Mouse (Mus musculus) intestine, postnatal 0 days (tissue): ENCODE results near the gene Csdc2. TPM values are rescaled to one million over a fixed set of nuclear protein-coding genes. Genes with fewer than 3 reads are reported as not detected.

Source experiments
- ATAC-seq: fragments of 200-750 bp; cut with Nextera tagmentation; 2 replicates; pipeline ENCODE4 v1.8.0; 2017; ENCODE audit warnings: mild to moderate bottlenecking, moderate TSS enrichment, moderate library complexity
- H3K27ac ChIP-seq: fragments of 300-500 bp; sonication (generic); 2 replicates; pipeline ENCODE4 v1.5.1; 2014; ENCODE audit warnings: mild to moderate bottlenecking, low read depth, low read length, moderate library complexity
- H3K27me3 ChIP-seq: fragments of 300-500 bp; sonication (generic); replicated peaks from 2 replicates; pipeline ENCODE4 v1.6.1; 2014; ENCODE audit warnings: low read length, mixed read lengths; ENCODE audit not compliant: control insufficient read depth, insufficient read depth
- H3K36me3 ChIP-seq: fragments of 300-500 bp; sonication (generic); 2 replicates; pipeline ENCODE4 v1.6.1; 2014; ENCODE audit warnings: mild to moderate bottlenecking, moderate library complexity; ENCODE audit not compliant: control insufficient read depth, insufficient read depth
- H3K4me1 ChIP-seq: fragments of 300-500 bp; sonication (generic); replicated peaks from 2 replicates; pipeline ENCODE4 v1.6.1; 2014; ENCODE audit warnings: antibody characterized with exemption, low read length, mixed read lengths; ENCODE audit not compliant: control insufficient read depth, insufficient read depth
- H3K4me2 ChIP-seq: fragments of 300-500 bp; sonication (generic); replicated peaks from 2 replicates; pipeline ENCODE4 v1.6.1; 2014; ENCODE audit warnings: low read depth, mild to moderate bottlenecking, moderate library complexity
- H3K4me3 ChIP-seq: fragments of 300-500 bp; sonication (generic); 2 replicates; pipeline ENCODE4 v1.5.1; 2014; ENCODE audit warnings: low read depth, low read length
- H3K9ac ChIP-seq: fragments of 300-500 bp; sonication (generic); 2 replicates; pipeline ENCODE4 v1.6.1; 2014; ENCODE audit warnings: mild to moderate bottlenecking, low read depth, low read length
- H3K9me3 ChIP-seq: fragments of 300-500 bp; sonication (generic); 2 replicates; pipeline ENCODE4 v1.6.1; 2016; ENCODE audit warnings: mixed run types; ENCODE audit not compliant: control insufficient read depth
- CTCF ChIP-seq: sonication (generic); IDR thresholded peaks from 2 replicates; pipeline ENCODE4 v1.5.1; 2016; ENCODE audit warnings: low read depth, mild to moderate bottlenecking, control low read depth, antibody characterized with exemption, moderate library complexity
- WGBS: fragments of 180-500 bp; shearing (Covaris S2); extraction: QIAGEN DNeasy Blood & Tissue Kit; methylation state at CpG from one replicate; pipeline ENCODE4 v1.1.7; 2014; 5-methylcytosine and 5-hydroxymethylcytosine counted together
- polyA plus RNA-seq: library from polyadenylated mRNA; unstranded; fragments of >200 nt; fragmentation: Nextera tagmentation; extraction: Ambion mirVana; gene quantifications from 2 replicates; pipeline ENCODE4 v1.2.1, GENCODE M21; 2015

Csdc2 gene
- polyA plus RNA-seq, 1 experiment from 2014 or later: 4.9 TPM

- Histone ChIP-seq H3K27ac (no peak overlapping the region), H3K4me2 (no peak overlapping the region), H3K4me3 (no peak overlapping the region), H3K9ac (no peak overlapping the region), H3K27me3 (no peaks in the 10 kb centered on the region), H3K9me3 (no peaks in the 10 kb centered on the region), H3K4me1 (no peaks in the 10 kb centered on the region), H3K36me3 (0 out of 2 replicates have a peak, but pooled peaks cover 8% of the 10 kb centered on the region)
- no peak for TF ChIP-seq CTCF
- peak; percentile 51 for ATAC-seq
- 64% methylated on average over 11 of the region's 11 CpGs for WGBS
Observed at GRCm38 (mm10) chr15:81949476-81950131, 13.0 kb downstream of the Csdc2 start.

- ATAC-seq: no peak
- H3K27me3 ChIP-seq: no peaks in the 10 kb centered on the region
- WGBS: 85% methylated on average over 5 of the region's 5 CpGs
Observed at GRCm38 (mm10) chr15:81950716-81951115, 14.2 kb downstream of the Csdc2 start.

GRCm38 (mm10) chr15:81951159-81951558 lies 14.6 kb downstream of the Csdc2 start:
- no peak for ATAC-seq
- Histone ChIP-seq H3K4me3 (no peak overlapping the region), H3K27me3 (no peaks in the 10 kb centered on the region), H3K4me2 (no peak overlapping the region), H3K36me3 (0 out of 2 replicates have a peak, but pooled peaks cover 12% of the 10 kb centered on the region), H3K4me1 (no peaks in the 10 kb centered on the region), H3K27ac (no peak overlapping the region), H3K9ac (no peak overlapping the region), H3K9me3 (no peaks in the 10 kb centered on the region)
- WGBS: 86% methylated on average over 9 of the region's 9 CpGs
- 0 out of 2 replicates have a peak, but pooled peaks have one; percentile 2 for TF ChIP-seq CTCF

More at GRCm38 (mm10) chr15:81950716-81951115, 14.2 kb downstream of the Csdc2 start:
- Histone ChIP-seq H3K4me2 (no peak overlapping the region), H3K36me3 (0 out of 2 replicates have a peak, but pooled peaks cover 12% of the 10 kb centered on the region), H3K27ac (no peak overlapping the region), H3K4me1 (no peaks in the 10 kb centered on the region), H3K9ac (no peak overlapping the region), H3K9me3 (no peaks in the 10 kb centered on the region), H3K4me3 (no peak overlapping the region)
- no peak for TF ChIP-seq CTCF

- TF ChIP-seq CTCF: no peak
- Histone ChIP-seq H3K27ac (no peak overlapping the region), H3K4me2 (no peak overlapping the region), H3K36me3 (peaks cover 12% of the 10 kb centered on the region; the same call in 1 of the 2 replicates), H3K4me1 (no peaks in the 10 kb centered on the region), H3K27me3 (no peaks in the 10 kb centered on the region), H3K9me3 (no peaks in the 10 kb centered on the region), H3K9ac (no peak overlapping the region), H3K4me3 (no peak overlapping the region)
- WGBS: 95% methylated on average over 4 of the region's 4 CpGs
- no peak for ATAC-seq
Observed at GRCm38 (mm10) chr15:81952310-81952709, 15.8 kb downstream of the Csdc2 start.

- Histone ChIP-seq H3K27ac (no peak overlapping the region), H3K9me3 (no peaks in the 10 kb centered on the region), H3K27me3 (no peaks in the 10 kb centered on the region), H3K4me2 (no peak overlapping the region), H3K4me1 (no peaks in the 10 kb centered on the region), H3K36me3 (peaks cover 12% of the 10 kb centered on the region; the same call in 1 of the 2 replicates), H3K9ac (no peak overlapping the region), H3K4me3 (no peak overlapping the region)
- no peak for TF ChIP-seq CTCF
- no peak for ATAC-seq
- 96% methylated on average over 9 of the region's 9 CpGs for WGBS
Observed at GRCm38 (mm10) chr15:81954151-81954583, 17.6 kb downstream of the Csdc2 start.

- ATAC-seq: no peak
- Histone ChIP-seq H3K27me3 (no peaks in the 10 kb centered on the region), H3K27ac (no peak overlapping the region), H3K4me1 (no peaks in the 10 kb centered on the region), H3K9me3 (no peaks in the 10 kb centered on the region), H3K4me2 (no peak overlapping the region), H3K4me3 (no peak overlapping the region), H3K36me3 (peaks cover 12% of the 10 kb centered on the region; the same call in 1 of the 2 replicates), H3K9ac (no peak overlapping the region)
- TF ChIP-seq CTCF: no peak
- 95% methylated on average over 6 of the region's 6 CpGs for WGBS
Observed at GRCm38 (mm10) chr15:81954716-81955115, 18.2 kb downstream of the Csdc2 start.
